ENCODE assay signal across 24 mouse cellular contexts in the genomic region with DNA sequence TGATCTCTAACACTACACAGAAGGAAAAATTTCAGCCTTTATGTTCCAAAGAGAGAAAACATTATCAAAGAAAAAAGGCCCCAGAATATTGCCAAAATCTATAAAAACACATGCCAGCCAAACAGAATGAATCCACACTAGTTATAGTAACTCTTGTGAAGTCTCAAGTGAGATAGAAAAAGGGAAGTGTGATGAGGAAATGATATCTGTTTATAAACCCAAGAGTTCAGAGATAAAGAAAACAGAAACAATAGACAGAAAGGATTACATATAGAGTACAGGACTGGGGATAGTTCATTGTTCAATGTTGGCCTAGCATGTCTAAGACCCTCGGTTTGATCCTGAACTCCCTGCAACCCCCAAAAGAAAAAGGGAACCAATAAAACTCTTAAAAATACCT. TPM values are rescaled to one million over a fixed set of nuclear protein-coding genes. Genes with fewer than 3 reads are reported as not detected.
DNase-seq lines count a peak whose midpoint lies in the region; ATAC-seq and TF ChIP-seq lines count a peak whose summit lies in the region.
"Had no signal": no experiment of that assay in that cellular context is flagged by ENCODE, and none has a peak within 500 bp of the region (broad histone marks: within the 10 kb centered on the region; RNA-seq: fewer than 3 reads in every experiment).

No protein-coding gene starts in this region.

- no peak overlapping the region for H3K4me3 ChIP-seq in liver, embryonic 12.5 days
- no peak overlapping the region for H3K4me3 ChIP-seq in liver, embryonic 11.5 days (ENCODE audit: low read depth, low read length)
- H3K4me3 ChIP-seq in bone marrow macrophage, adult 2 months (ENCODE audit: insufficient read depth, low read length), result no peak overlapping the region
- H3K4me3 ChIP-seq: embryonic facial prominence, embryonic 15.5 days; erythroblast, embryonic 14.5 days; forebrain, embryonic 10.5 days; gastrocnemius, adult 2 months; heart, embryonic 13.5 days; hindbrain, embryonic 15.5 days had no signal

- H3K9ac ChIP-seq in liver, embryonic 12.5 days, result no peak overlapping the region; the same call in 1 of the 2 replicates
- H3K9ac ChIP-seq in liver, embryonic 11.5 days (ENCODE audit: low read depth, low read length), result no peak overlapping the region
- H3K9ac ChIP-seq: embryonic facial prominence, embryonic 15.5 days; heart, embryonic 13.5 days; hindbrain, embryonic 15.5 days had no signal

- no peaks in the 10 kb centered on the region for H3K9me3 ChIP-seq in liver, embryonic 12.5 days (replicated peaks)
- H3K9me3 ChIP-seq in liver, embryonic 11.5 days (ENCODE audit: control insufficient read depth, low read length), result no peaks in the 10 kb centered on the region
- H3K9me3 ChIP-seq: embryonic facial prominence, embryonic 15.5 days; forebrain, embryonic 10.5 days; heart, embryonic 13.5 days; hindbrain, embryonic 15.5 days had no signal

- no peak for TF ChIP-seq CTCF in bone marrow macrophage, adult 2 months (IDR thresholded peaks at IDR 0.05; ENCODE audit: low read depth, low read length)

- H3K4me1 ChIP-seq in liver, embryonic 12.5 days, result peaks cover 22% of the 10 kb centered on the region
- H3K4me1 ChIP-seq in liver, embryonic 11.5 days (replicated peaks; ENCODE audit: control insufficient read depth, insufficient read depth, low read length), result no peaks in the 10 kb centered on the region
- H3K4me1 ChIP-seq in bone marrow macrophage, adult 2 months (ENCODE audit: control insufficient read depth, insufficient read depth, low read length), result peaks cover 19% of the 10 kb centered on the region
- H3K4me1 ChIP-seq: embryonic facial prominence, embryonic 15.5 days; forebrain, embryonic 10.5 days; hindbrain, embryonic 15.5 days had no signal

- 57% methylated on average over 1 of the region's 1 CpGs for WGBS in liver, embryonic 12.5 days (ENCODE audit: insufficient replicate concordance)
- 86% methylated on average over 1 of the region's 1 CpGs for WGBS in liver, embryonic 11.5 days

- H3K27me3 ChIP-seq in liver, embryonic 12.5 days (replicated peaks), result no peaks in the 10 kb centered on the region
- no peaks in the 10 kb centered on the region for H3K27me3 ChIP-seq in liver, embryonic 11.5 days (replicated peaks; ENCODE audit: control insufficient read depth, insufficient read depth, low read length)
- H3K27me3 ChIP-seq: embryonic facial prominence, embryonic 15.5 days; heart, embryonic 13.5 days; hindbrain, embryonic 15.5 days; Patski had no signal

- H3K4me2 ChIP-seq in liver, embryonic 12.5 days, result no peak overlapping the region
- H3K4me2 ChIP-seq in liver, embryonic 11.5 days, result no peak overlapping the region
- H3K4me2 ChIP-seq: embryonic facial prominence, embryonic 15.5 days; heart, embryonic 13.5 days; hindbrain, embryonic 15.5 days had no signal

- no peaks in the 10 kb centered on the region for H3K36me3 ChIP-seq in liver, embryonic 12.5 days
- H3K36me3 ChIP-seq in liver, embryonic 11.5 days (ENCODE audit: control insufficient read depth, insufficient read depth, low read length), result no peaks in the 10 kb centered on the region
- H3K36me3 ChIP-seq: embryonic facial prominence, embryonic 15.5 days; forebrain, embryonic 10.5 days; heart, embryonic 13.5 days; hindbrain, embryonic 15.5 days had no signal

- TF ChIP-seq POLR2A in bone marrow macrophage, adult 2 months (IDR thresholded peaks at IDR 0.05; ENCODE audit: borderline replicate concordance, low read depth, low read length), result no peak

- no peak for DNase-seq in liver, embryonic 11.5 days (ENCODE audit: low spot score)
- DNase-seq in B cell, adult 2 months, result peak; percentile 22 to 24
- no peak for DNase-seq in thymus, postnatal 25 days
- no peak for DNase-seq in kidney, adult 9 months
- DNase-seq in thymus, postnatal 4 days, result no peak
- DNase-seq: adrenal gland, postnatal 25 days; cerebellum, adult 2 months; cerebellum, postnatal 10 days; embryo, embryonic 11 days; gastrocnemius, adult 2 months; gastrocnemius, postnatal 25 days; heart, adult 11 months; heart, postnatal 36 days had no signal

- peak overlapping the region; percentile 53; the same call in 1 of the 2 replicates for H3K27ac ChIP-seq in liver, embryonic 12.5 days
- no peak overlapping the region for H3K27ac ChIP-seq in liver, embryonic 11.5 days (ENCODE audit: low read depth, low read length)
- peak overlapping the region; percentile 20; the same call in 1 of the 2 replicates for H3K27ac ChIP-seq in bone marrow macrophage, adult 2 months (ENCODE audit: insufficient read depth, low read depth, low read length)
- H3K27ac ChIP-seq: embryonic facial prominence, embryonic 15.5 days; forebrain, embryonic 10.5 days; gastrocnemius, adult 2 months; heart, embryonic 13.5 days; hindbrain, embryonic 15.5 days had no signal

- no peak for ATAC-seq in liver, embryonic 12.5 days
- no peak for ATAC-seq in liver, embryonic 11.5 days (replicated peaks; ENCODE audit: low FRiP score)
- peak; percentile 74 for ATAC-seq in megakaryocyte, adult 5-6 weeks (ENCODE audit: poor library complexity, severe bottlenecking)
- ATAC-seq: activated CD4-positive, CD25-positive, alpha-beta regulatory T cell, adult 4 months; forebrain, embryonic 14.5 days; Patski had no signal

RNA-seq across cellular contexts. Expression of a gene that starts 18.2 kb away (rescaled TPM):
- polyA plus RNA-seq in liver, embryonic 12.5 days (2016; fragmentation: Nextera tagmentation; extraction: Ambion mirVana), result 162 and 164 TPM in 2 replicates
- 121 and 130 TPM in 2 replicates for polyA plus RNA-seq in liver, embryonic 11.5 days (2014; fragmentation: Nextera tagmentation; extraction: Ambion mirVana)
- 22.1 and 23.7 TPM in 2 replicates for polyA plus RNA-seq in bone marrow macrophage, adult 2 months (2012; ENCODE audit: insufficient read depth, insufficient read length, missing spikeins)
- 61.1 and 69.6 TPM in 2 replicates for total RNA-seq in megakaryocyte, adult 5-6 weeks (2015)
- 26.0 and 32.6 TPM in 2 replicates for total RNA-seq in megakaryocyte, adult 5-6 weeks (2017)

RNA-seq across cellular contexts. Expression of a gene that starts 58.2 kb away (rescaled TPM):
- polyA plus RNA-seq in liver, embryonic 12.5 days (2016; fragmentation: Nextera tagmentation; extraction: Ambion mirVana), result 178 and 181 TPM in 2 replicates
- 200 and 213 TPM in 2 replicates for polyA plus RNA-seq in liver, embryonic 11.5 days (2014; fragmentation: Nextera tagmentation; extraction: Ambion mirVana)
- 94.1 and 100 TPM in 2 replicates for polyA plus RNA-seq in bone marrow macrophage, adult 2 months (2012; ENCODE audit: insufficient read depth, insufficient read length, missing spikeins)
- total RNA-seq in megakaryocyte, adult 5-6 weeks (2015), result 263 and 290 TPM in 2 replicates
- total RNA-seq in megakaryocyte, adult 5-6 weeks (2017), result 541 and 545 TPM in 2 replicates

RNA-seq across cellular contexts. Expression of a gene that starts 58.4 kb away (rescaled TPM):
- 6.8 and 7.1 TPM in 2 replicates for polyA plus RNA-seq in liver, embryonic 12.5 days (2016; fragmentation: Nextera tagmentation; extraction: Ambion mirVana)
- polyA plus RNA-seq in liver, embryonic 11.5 days (2014; fragmentation: Nextera tagmentation; extraction: Ambion mirVana), result 10.0 and 10.9 TPM in 2 replicates
- 10.6 and 13.6 TPM in 2 replicates for polyA plus RNA-seq in bone marrow macrophage, adult 2 months (2012; ENCODE audit: insufficient read depth, insufficient read length, missing spikeins)
- 8.0 and 10.8 TPM in 2 replicates for total RNA-seq in megakaryocyte, adult 5-6 weeks (2015)
- 13.7 and 15.2 TPM in 2 replicates for total RNA-seq in megakaryocyte, adult 5-6 weeks (2017)

Comparison
In these comparisons a context has a peak if more than half of its experiments do, and no peak if none do; other contexts are left out.
1. DNase-seq: peak in B cell, adult 2 months (2 of 2); none in liver, embryonic 11.5 days (single experiment), thymus, postnatal 25 days (single experiment), kidney, adult 9 months (single experiment) and thymus, postnatal 4 days (single experiment).